Mouse (Mus musculus): ENCODE measurements around the gene Rrp7a. TPM values are rescaled to one million over a fixed set of nuclear protein-coding genes. Genes with fewer than 3 reads are reported as not detected.

Rrp7a gene
- polyA plus RNA-seq, 1 experiment: 109 TPM

DNA sequence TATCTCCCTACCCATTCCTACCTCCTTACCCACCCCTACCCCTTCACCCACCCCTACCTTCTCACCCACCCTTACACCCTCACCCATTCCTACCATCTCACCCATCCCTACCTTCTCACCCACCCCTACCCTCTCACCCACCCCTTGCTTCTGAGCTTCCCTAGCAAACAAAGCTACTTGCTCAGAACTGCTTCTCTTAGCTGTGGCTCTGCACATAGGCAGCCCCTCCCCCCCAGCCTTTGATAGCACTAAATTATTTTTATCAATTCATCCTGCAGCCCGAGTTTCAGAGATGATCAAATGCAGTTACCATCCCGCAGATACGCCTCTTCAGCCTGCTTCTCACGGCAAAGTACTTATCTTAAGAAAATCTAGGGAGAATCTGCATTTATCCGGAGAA, 39.1 kb downstream of the Rrp7a start:
- H3K4me3 ChIP-seq (ENCODE audit: control insufficient read depth, low read depth, low read length): no peak overlapping the region
- H3K36me3 ChIP-seq (ENCODE audit: control insufficient read depth, insufficient read depth, low read length): no peaks in the 10 kb centered on the region
- H3K4me1 ChIP-seq (ENCODE audit: control insufficient read depth, insufficient read depth, low read length): peaks cover 2% of the 10 kb centered on the region; the same call in 1 of the 2 replicates
- TF ChIP-seq CTCF (IDR thresholded peaks at IDR 0.05; ENCODE audit: control insufficient read depth, insufficient read depth, insufficient replicate concordance, low read depth, low read length) (no peak), POLR2A (IDR thresholded peaks at IDR 0.05; ENCODE audit: control insufficient read depth, low read depth, low read length) (no peak)
- no peak overlapping the region for H3K27ac ChIP-seq (ENCODE audit: control insufficient read depth, insufficient read depth, low read depth, low read length)
- no peaks in the 10 kb centered on the region for H3K27me3 ChIP-seq (ENCODE audit: control insufficient read depth, insufficient read depth, low read length)

DNA sequence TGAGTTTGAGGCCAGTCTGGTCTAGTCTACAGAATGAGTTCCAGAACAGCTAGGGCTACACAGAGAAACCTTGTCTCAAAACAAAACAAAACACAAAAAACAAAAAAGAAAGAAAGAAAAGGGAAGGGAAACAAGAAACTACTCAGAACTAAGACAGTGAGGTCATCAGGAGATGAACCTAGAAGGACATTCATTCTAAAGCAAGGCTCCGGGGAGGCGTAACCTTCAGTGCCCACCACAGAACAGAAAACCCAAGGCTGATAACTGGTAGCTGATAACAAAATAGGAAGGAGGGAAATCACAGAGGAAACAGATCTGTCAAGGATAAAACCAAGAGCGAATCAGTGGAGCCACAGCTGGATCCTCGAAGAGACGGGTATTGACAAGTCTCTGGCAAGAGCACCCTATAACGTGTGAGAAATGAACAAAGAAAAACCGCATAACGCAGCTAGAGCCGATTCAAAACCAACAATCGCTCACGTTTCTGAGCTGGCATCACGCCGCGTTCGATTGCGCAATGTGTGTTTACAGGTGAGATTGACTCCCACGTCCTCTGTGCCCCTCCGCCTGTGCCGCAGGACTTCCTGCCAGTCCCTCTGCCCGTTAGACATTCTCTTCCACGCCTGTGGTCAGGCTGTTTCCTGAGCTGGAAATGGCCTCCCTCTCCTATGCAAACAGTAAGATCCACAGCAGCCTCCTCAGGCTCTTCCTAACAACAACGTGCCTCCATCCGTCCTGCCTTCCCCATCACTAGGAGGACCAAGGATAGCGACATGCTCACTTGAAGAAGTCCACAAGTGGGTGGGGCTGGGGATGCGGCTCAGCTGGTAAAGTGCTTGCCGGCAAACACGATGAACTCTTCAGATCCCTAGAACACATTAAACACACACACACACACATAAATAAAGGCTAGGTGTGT, 46.7 kb downstream of the Rrp7a start:
- Histone ChIP-seq H3K27ac (ENCODE audit: control insufficient read depth, insufficient read depth, low read depth, low read length) (no peak overlapping the region), H3K36me3 (ENCODE audit: control insufficient read depth, insufficient read depth, low read length) (no peaks in the 10 kb centered on the region), H3K4me3 (ENCODE audit: control insufficient read depth, low read depth, low read length) (no peak overlapping the region), H3K4me1 (ENCODE audit: control insufficient read depth, insufficient read depth, low read length) (no peaks in the 10 kb centered on the region), H3K27me3 (ENCODE audit: control insufficient read depth, insufficient read depth, low read length) (no peaks in the 10 kb centered on the region)
- TF ChIP-seq CTCF (IDR thresholded peaks at IDR 0.05; ENCODE audit: control insufficient read depth, insufficient read depth, insufficient replicate concordance, low read depth, low read length): no peak
- TF ChIP-seq POLR2A (IDR thresholded peaks at IDR 0.05; ENCODE audit: control insufficient read depth, low read depth, low read length): no peak

DNA sequence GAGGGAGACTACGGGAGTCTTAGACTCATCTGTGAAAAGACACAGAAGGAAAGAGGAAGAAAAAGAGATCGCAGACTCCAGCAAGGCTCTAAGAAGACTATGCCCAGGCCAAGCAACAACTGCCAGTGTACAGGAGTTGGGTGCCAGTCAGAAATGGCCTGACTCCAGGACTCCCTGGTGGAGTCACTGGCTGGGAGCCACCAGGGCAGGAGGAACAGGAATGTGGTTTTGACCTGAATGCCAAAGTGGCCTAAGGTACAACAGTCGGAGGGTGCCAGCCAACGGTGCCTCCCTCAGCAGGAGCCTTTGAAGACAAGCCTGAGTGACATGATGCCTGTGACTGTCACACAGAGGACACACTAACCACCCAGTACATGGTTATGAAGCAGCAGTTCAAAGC, 48.4 kb downstream of the Rrp7a start:
- Histone ChIP-seq H3K27me3 (ENCODE audit: control insufficient read depth, insufficient read depth, low read length) (no peaks in the 10 kb centered on the region), H3K36me3 (ENCODE audit: control insufficient read depth, insufficient read depth, low read length) (no peaks in the 10 kb centered on the region), H3K27ac (ENCODE audit: control insufficient read depth, insufficient read depth, low read depth, low read length) (no peak overlapping the region), H3K4me1 (ENCODE audit: control insufficient read depth, insufficient read depth, low read length) (no peaks in the 10 kb centered on the region), H3K4me3 (ENCODE audit: control insufficient read depth, low read depth, low read length) (no peak overlapping the region)
- TF ChIP-seq CTCF (IDR thresholded peaks at IDR 0.05; ENCODE audit: control insufficient read depth, insufficient read depth, insufficient replicate concordance, low read depth, low read length) (no peak), POLR2A (IDR thresholded peaks at IDR 0.05; ENCODE audit: control insufficient read depth, low read depth, low read length) (no peak)

DNA sequence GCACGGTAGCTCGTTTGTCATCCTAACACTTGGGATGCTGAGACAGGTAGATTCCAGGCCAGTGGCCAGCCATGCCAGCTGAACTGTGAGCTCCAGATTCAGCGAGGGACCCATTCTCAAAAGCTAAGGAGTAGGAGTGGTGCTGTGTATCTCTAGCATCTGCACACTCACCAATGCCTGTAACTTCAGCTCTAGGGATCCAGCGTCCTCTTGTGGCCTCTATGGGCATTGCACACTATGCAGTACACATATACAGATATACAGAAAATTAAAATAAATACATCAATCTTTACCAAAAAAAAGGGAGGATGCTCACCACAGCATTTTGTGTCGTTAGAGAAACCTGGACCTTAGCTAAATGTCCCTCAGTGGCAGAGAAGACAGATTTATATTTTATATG, 50.8 kb downstream of the Rrp7a start:
- TF ChIP-seq CTCF (IDR thresholded peaks at IDR 0.05; ENCODE audit: control insufficient read depth, insufficient read depth, insufficient replicate concordance, low read depth, low read length) (peak; percentile 16; the same call in 1 of the 2 replicates), POLR2A (IDR thresholded peaks at IDR 0.05; ENCODE audit: control insufficient read depth, low read depth, low read length) (no peak)
- H3K36me3 ChIP-seq (ENCODE audit: control insufficient read depth, insufficient read depth, low read length): no peaks in the 10 kb centered on the region
- H3K4me3 ChIP-seq (ENCODE audit: control insufficient read depth, low read depth, low read length): no peak overlapping the region
- H3K27ac ChIP-seq (ENCODE audit: control insufficient read depth, insufficient read depth, low read depth, low read length): no peak overlapping the region
- H3K27me3 ChIP-seq (ENCODE audit: control insufficient read depth, insufficient read depth, low read length): no peaks in the 10 kb centered on the region
- H3K4me1 ChIP-seq (ENCODE audit: control insufficient read depth, insufficient read depth, low read length): no peaks in the 10 kb centered on the region

DNA sequence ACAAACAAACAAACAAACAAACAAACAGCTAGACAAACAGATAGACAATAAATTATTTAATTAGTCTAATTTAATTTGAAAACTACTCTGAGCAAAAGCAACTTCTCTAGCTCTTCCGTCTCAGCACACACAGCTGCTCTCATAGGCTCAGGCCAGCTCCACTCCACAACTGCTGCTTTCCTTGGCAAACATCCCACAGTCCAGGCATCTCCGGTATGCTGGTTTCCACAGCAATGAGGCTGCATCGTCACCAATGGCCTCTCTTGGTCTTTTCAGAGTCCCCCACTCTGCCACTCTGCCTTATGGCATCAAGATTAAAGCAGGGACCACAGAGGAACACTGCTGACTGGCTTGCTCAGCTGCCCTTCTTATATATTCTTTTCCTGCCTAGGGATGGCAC, 51.7 kb downstream of the Rrp7a start:
- H3K4me1 ChIP-seq (ENCODE audit: control insufficient read depth, insufficient read depth, low read length): no peaks in the 10 kb centered on the region
- TF ChIP-seq CTCF (IDR thresholded peaks at IDR 0.05; ENCODE audit: control insufficient read depth, insufficient read depth, insufficient replicate concordance, low read depth, low read length) (no peak), POLR2A (IDR thresholded peaks at IDR 0.05; ENCODE audit: control insufficient read depth, low read depth, low read length) (no peak)
- H3K27me3 ChIP-seq (ENCODE audit: control insufficient read depth, insufficient read depth, low read length): no peaks in the 10 kb centered on the region
- no peak overlapping the region for H3K4me3 ChIP-seq (ENCODE audit: control insufficient read depth, low read depth, low read length)
- no peaks in the 10 kb centered on the region for H3K36me3 ChIP-seq (ENCODE audit: control insufficient read depth, insufficient read depth, low read length)
- no peak overlapping the region for H3K27ac ChIP-seq (ENCODE audit: control insufficient read depth, insufficient read depth, low read depth, low read length)

DNA sequence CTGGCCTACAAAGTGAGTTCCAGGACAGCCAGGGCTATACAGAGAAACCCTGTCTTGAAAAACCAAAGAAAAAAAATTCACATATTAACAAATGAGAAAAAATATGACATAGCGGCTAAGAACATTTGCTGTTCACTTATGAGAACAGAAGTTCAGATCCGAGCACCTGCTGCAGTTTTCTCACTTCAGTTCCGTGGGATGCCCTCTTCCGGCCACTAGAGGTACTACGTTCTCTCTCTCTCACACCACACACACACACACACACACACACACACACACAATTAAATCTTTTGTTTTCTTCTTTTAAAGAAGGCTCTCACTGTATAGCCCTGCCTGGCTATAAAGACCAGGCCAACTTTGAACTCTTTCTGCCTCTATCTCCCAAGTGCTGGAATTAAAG, 54.3 kb downstream of the Rrp7a start:
- Histone ChIP-seq H3K4me1 (ENCODE audit: control insufficient read depth, insufficient read depth, low read length) (no peaks in the 10 kb centered on the region), H3K27me3 (ENCODE audit: control insufficient read depth, insufficient read depth, low read length) (no peaks in the 10 kb centered on the region), H3K27ac (ENCODE audit: control insufficient read depth, insufficient read depth, low read depth, low read length) (no peak overlapping the region), H3K36me3 (ENCODE audit: control insufficient read depth, insufficient read depth, low read length) (no peaks in the 10 kb centered on the region), H3K4me3 (ENCODE audit: control insufficient read depth, low read depth, low read length) (no peak overlapping the region)
- TF ChIP-seq CTCF (IDR thresholded peaks at IDR 0.05; ENCODE audit: control insufficient read depth, insufficient read depth, insufficient replicate concordance, low read depth, low read length) (no peak), POLR2A (IDR thresholded peaks at IDR 0.05; ENCODE audit: control insufficient read depth, low read depth, low read length) (no peak)

DNA sequence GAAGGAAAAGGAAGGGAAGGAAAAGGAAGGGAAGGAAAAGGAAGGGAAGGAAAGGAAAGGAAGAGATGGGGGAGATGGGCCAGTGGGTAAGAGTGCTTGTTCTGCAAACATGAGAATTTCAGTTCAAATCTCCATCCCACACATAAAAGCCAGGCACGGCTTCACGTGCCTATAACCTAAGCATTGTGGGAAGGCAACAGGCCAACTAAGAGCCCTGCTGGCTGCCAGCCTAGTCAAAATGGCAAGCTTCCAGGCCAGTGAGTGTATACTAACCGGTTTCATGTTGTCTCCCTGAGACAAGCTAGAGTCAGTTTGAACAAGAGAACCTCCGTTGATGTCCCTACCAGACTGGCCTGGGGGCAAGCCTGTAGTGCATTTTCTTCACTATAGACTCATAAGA, 57.1 kb downstream of the Rrp7a start:
- Histone ChIP-seq H3K27ac (ENCODE audit: control insufficient read depth, insufficient read depth, low read depth, low read length) (no peak overlapping the region), H3K36me3 (ENCODE audit: control insufficient read depth, insufficient read depth, low read length) (no peaks in the 10 kb centered on the region), H3K4me1 (ENCODE audit: control insufficient read depth, insufficient read depth, low read length) (no peaks in the 10 kb centered on the region), H3K4me3 (ENCODE audit: control insufficient read depth, low read depth, low read length) (no peak overlapping the region), H3K27me3 (ENCODE audit: control insufficient read depth, insufficient read depth, low read length) (no peaks in the 10 kb centered on the region)
- TF ChIP-seq POLR2A (IDR thresholded peaks at IDR 0.05; ENCODE audit: control insufficient read depth, low read depth, low read length) (no peak), CTCF (IDR thresholded peaks at IDR 0.05; ENCODE audit: control insufficient read depth, insufficient read depth, insufficient replicate concordance, low read depth, low read length) (no peak)

Other genes with a start within 250 kb of the Rrp7a start
- gene Tcf20, start 134.9 kb downstream of the Rrp7a start, polyA plus RNA-seq (2012; rRNA removed): 26.0 and 27.1 TPM in 2 replicates
- 1.3 and 1.5 TPM in 2 replicates for gene Nfam1, start 89.5 kb downstream of the Rrp7a start, polyA plus RNA-seq (2012; rRNA removed)
- 34.3 and 37.5 TPM in 2 replicates for gene Serhl, start 33.3 kb downstream of the Rrp7a start, polyA plus RNA-seq (2012; rRNA removed)
- gene Poldip3, start 26.6 kb upstream of the Rrp7a start, polyA plus RNA-seq (2012; rRNA removed): 45.2 TPM in 2 replicates
- gene Cyb5r3, start 49.8 kb upstream of the Rrp7a start, polyA plus RNA-seq (2012; rRNA removed): 53.1 and 64.0 TPM in 2 replicates
- gene A4galt, start 129.0 kb upstream of the Rrp7a start, polyA plus RNA-seq (2012; rRNA removed): 2.3 and 3.0 TPM in 2 replicates
- gene Arfgap3, start 227.4 kb upstream of the Rrp7a start, polyA plus RNA-seq (2012; rRNA removed): 139 and 142 TPM in 2 replicates